Mouse (Mus musculus) myocyte (in vitro differentiated cells): ENCODE results near the gene Hoga1. TPM values are rescaled to one million over a fixed set of nuclear protein-coding genes. Genes with fewer than 3 reads are reported as not detected.
A peak's percentile ranks its signal among the peaks of the same experiment; 100 is the strongest.

Source experiments
- H3K27me3 ChIP-seq: one replicate; pipeline ENCODE4 v1.6.1; 2011; ENCODE audit not compliant: control insufficient read depth, insufficient read depth, insufficient read length
- H3K36me3 ChIP-seq: one replicate; pipeline ENCODE4 v1.6.1; 2011; ENCODE audit not compliant: control insufficient read depth, insufficient read depth
- H3K4me2 ChIP-seq: one replicate; pipeline ENCODE4 v1.6.1; 2011; ENCODE audit warnings: low read depth, control low read depth
- H3K4me3 ChIP-seq: one replicate; pipeline ENCODE4 v1.5.1; 2011; ENCODE audit warnings: mild to moderate bottlenecking, control low read depth, moderate library complexity
- H3K79me2 ChIP-seq: one replicate; pipeline ENCODE4 v1.6.1; 2011; ENCODE audit not compliant: control insufficient read depth, insufficient read depth
- H3ac ChIP-seq: one replicate; pipeline ENCODE4 v1.6.1; 2011; ENCODE audit not compliant: control insufficient read depth, insufficient read length
- CEBPB ChIP-seq: IDR thresholded peaks from 2 replicates; pipeline ENCODE4 v1.6.1; 2011; ENCODE audit warnings: mild to moderate bottlenecking, moderate library complexity; ENCODE audit not compliant: poor library complexity, insufficient read depth, severe bottlenecking
- E2F4 ChIP-seq: IDR thresholded peaks from one replicate; pipeline ENCODE4 v1.6.1; 2011; ENCODE audit warnings: mild to moderate bottlenecking, control low read depth, moderate library complexity; ENCODE audit not compliant: insufficient read depth
- MAX ChIP-seq: IDR thresholded peaks from one replicate; pipeline ENCODE4 v1.6.1; 2011; ENCODE audit warnings: low read depth, mild to moderate bottlenecking, control low read depth
- MYOD1 ChIP-seq, 3 experiments: IDR thresholded peaks; one replicate each; pipeline ENCODE4 v1.6.1; 2011; ENCODE audit warnings: control low read depth in 2 of 3, low read depth in 2 of 3, mild to moderate bottlenecking in 2 of 3, moderate library complexity in 1 of 3; ENCODE audit not compliant: insufficient read length in 2 of 3, control insufficient read depth in 1 of 3
- MYOG ChIP-seq, 3 experiments: IDR thresholded peaks; one replicate each; pipeline ENCODE4 v1.6.1; 2011; ENCODE audit warnings: control low read depth in 2 of 3, low read depth in 2 of 3, mild to moderate bottlenecking in 2 of 3; ENCODE audit not compliant: insufficient read length in 2 of 3, control insufficient read depth in 1 of 3, insufficient read depth in 1 of 3
- POLR2A ChIP-seq: IDR thresholded peaks from one replicate; pipeline ENCODE4 v1.6.1; 2011; ENCODE audit warnings: low read depth, mild to moderate bottlenecking, control low read depth, moderate library complexity; ENCODE audit not compliant: insufficient read length
- POLR2AphosphoS2 ChIP-seq: IDR thresholded peaks from one replicate; pipeline ENCODE4 v1.6.1; 2011; ENCODE audit warnings: low read depth, control low read depth; ENCODE audit not compliant: insufficient read length
- REST ChIP-seq: IDR thresholded peaks from one replicate; pipeline ENCODE4 v1.6.1; 2011; ENCODE audit warnings: mild to moderate bottlenecking, control low read depth, moderate library complexity; ENCODE audit not compliant: insufficient read depth, insufficient read length
- SRF ChIP-seq: IDR thresholded peaks from one replicate; pipeline ENCODE4 v1.6.1; 2011; ENCODE audit warnings: low read depth; ENCODE audit not compliant: control insufficient read depth, insufficient read length
- TCF12 ChIP-seq: IDR thresholded peaks from one replicate; pipeline ENCODE4 v1.6.1; 2011; ENCODE audit warnings: mild to moderate bottlenecking, control low read depth; ENCODE audit not compliant: poor library complexity, insufficient read depth, severe bottlenecking
- TCF3 ChIP-seq: IDR thresholded peaks from one replicate; pipeline ENCODE4 v1.6.1; 2011; ENCODE audit warnings: low read depth, control low read depth; ENCODE audit not compliant: insufficient read length
- USF1 ChIP-seq: IDR thresholded peaks from one replicate; pipeline ENCODE4 v1.6.1; 2011; ENCODE audit warnings: low read depth, mild to moderate bottlenecking, control low read depth, moderate library complexity
- polyA plus RNA-seq: library from polyadenylated mRNA; unstranded; fragments of >200 nt; fragmentation: generic; extraction: Trizol; gene quantifications from one replicate; pipeline ENCODE4 v1.2.1, GENCODE M21; 2012; ENCODE audit warnings: missing spikeins

Gene Hoga1
- polyA plus RNA-seq, 1 experiment: 2.4 TPM

DNA sequence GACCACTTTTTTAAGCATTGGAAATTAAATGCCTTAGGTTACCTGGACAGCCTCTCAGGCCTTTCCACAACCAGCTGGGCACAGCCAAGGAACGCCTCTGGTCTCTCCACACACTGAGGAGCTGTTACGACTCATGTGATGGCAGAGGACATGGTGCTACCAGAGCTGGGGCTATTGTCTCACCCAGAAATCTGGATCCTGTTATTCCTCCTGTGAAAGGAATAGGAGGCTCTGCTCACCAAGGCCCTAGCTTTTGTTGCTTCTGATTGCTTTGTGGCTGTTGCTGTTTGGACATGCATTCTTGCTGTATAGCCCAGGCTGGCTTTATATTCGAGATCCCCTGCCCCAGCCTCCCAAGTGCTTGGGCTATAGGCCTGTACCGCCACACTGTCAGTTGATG, 29.2 kb upstream of the Hoga1 start:
- H3K27me3 ChIP-seq: no peaks in the 10 kb centered on the region
- H3K36me3 ChIP-seq: no peaks in the 10 kb centered on the region
- H3K79me2 ChIP-seq: peaks cover 63% of the 10 kb centered on the region
- no peak for TF ChIP-seq CEBPB
- H3ac ChIP-seq: no peak overlapping the region
- H3K4me2 ChIP-seq: peak overlapping the region; percentile 98
- H3K4me3 ChIP-seq: peak overlapping the region; percentile 26

DNA sequence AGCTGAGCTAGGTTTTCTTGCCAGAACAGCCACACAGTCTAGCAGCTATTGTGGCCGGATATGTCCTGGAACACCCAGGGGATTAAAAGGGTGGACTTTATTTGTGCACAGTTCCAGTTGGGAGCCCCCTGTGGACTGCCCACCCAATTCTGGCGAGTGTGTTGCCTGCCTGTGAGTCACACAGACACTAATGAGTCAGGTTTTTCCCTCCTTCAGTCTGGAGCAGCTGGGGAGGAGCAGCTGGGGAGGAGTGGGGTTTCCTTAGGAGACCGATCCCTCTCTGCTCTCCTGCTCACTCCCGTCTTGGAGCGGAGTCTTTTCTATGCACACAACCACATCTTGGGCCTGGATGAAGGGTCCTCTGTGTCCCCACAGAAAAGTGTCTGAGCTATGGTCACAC, 28.6 kb upstream of the Hoga1 start:
- Histone ChIP-seq H3K4me2 (peak overlapping the region; percentile 98), H3K4me3 (peak overlapping the region; percentile 26), H3ac (peak overlapping the region; percentile 6), H3K27me3 (no peaks in the 10 kb centered on the region), H3K36me3 (no peaks in the 10 kb centered on the region), H3K79me2 (peaks cover 63% of the 10 kb centered on the region)
- TF ChIP-seq MYOG (IDR thresholded peaks at IDR 0.05; ENCODE audit: control insufficient read depth in 1 of 3, insufficient read depth in 1 of 3, insufficient read length in 2 of 3, low read depth in 2 of 3) (peak; percentile 79 to 94 (median 91)), SRF (peak; percentile 29), REST (no peak), MYOD1 (IDR thresholded peaks at IDR 0.05; ENCODE audit: control insufficient read depth in 1 of 3, insufficient read length in 2 of 3, low read depth in 2 of 3) (peak; percentile 56 to 94 (median 89)), CEBPB (0 out of 2 replicates have a peak, but pooled peaks have one; percentile 8), MAX (no peak), USF1 (no peak), POLR2AphosphoS2 (peak; percentile 36), TCF3 (peak; percentile 69), POLR2A (peak; percentile 52), TCF12 (peak; percentile 90), E2F4 (no peak)

DNA sequence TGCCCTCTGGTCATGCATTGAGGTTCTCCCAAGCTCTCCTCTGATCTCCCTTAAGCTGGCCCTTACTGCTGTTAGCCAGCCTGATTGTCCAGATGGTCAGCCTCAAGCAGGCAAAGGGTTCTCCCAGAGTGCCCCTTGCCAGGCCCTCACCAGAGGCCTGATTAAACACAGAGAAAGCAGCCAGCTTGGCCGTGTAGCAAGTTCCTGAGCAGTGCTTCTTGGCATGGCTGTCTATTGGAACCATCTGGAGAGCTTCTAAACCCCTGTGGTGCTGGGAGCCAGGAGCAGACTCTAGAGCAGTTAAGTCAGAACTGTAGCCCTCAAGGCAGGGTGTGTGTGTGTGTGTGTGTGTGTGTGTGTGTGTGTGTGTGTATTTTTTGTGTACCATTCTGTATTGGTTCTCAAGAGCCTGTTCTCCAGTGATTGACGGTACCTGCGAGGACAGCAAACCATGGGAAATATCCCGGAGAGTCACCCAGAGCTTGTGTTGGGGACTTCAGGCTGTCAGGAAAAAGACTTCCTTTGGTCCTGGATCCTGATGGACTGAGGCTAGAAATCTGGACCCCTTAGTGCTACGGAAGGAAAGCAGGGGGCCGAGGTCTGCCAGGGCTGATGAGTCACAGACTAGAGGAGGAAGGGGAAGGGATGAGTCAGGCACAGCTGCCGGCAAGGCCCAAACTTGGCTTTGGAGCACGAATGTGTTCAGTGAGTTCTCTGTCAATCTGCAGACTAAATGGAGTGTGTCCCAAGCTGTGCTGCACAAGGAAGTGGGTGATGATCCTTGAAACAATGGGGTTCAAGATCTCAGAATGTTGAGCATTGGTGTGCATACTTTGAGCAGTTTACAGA, 27.8 kb upstream of the Hoga1 start:
- TF ChIP-seq E2F4 (no peak), USF1 (no peak), MAX (no peak), REST (no peak), TCF3 (peak; percentile 68), POLR2A (peak; percentile 44), TCF12 (peak; percentile 75), POLR2AphosphoS2 (peak; percentile 66), SRF (peak; percentile 89), MYOD1 (IDR thresholded peaks at IDR 0.05; ENCODE audit: control insufficient read depth in 1 of 3, insufficient read length in 2 of 3, low read depth in 2 of 3) (peak; percentile 46 to 97 (median 90)), MYOG (IDR thresholded peaks at IDR 0.05; ENCODE audit: control insufficient read depth in 1 of 3, insufficient read depth in 1 of 3, insufficient read length in 2 of 3, low read depth in 2 of 3) (peak; percentile 54 to 95 (median 84)), CEBPB (peak; percentile 8; the same call in 1 of the 2 replicates)
- peaks cover 70% of the 10 kb centered on the region for H3K79me2 ChIP-seq
- H3K4me3 ChIP-seq: peak overlapping the region; percentile 26
- H3K36me3 ChIP-seq: no peaks in the 10 kb centered on the region
- no peaks in the 10 kb centered on the region for H3K27me3 ChIP-seq
- peak overlapping the region; percentile 6 for H3ac ChIP-seq
- H3K4me2 ChIP-seq: peak overlapping the region; percentile 98

DNA sequence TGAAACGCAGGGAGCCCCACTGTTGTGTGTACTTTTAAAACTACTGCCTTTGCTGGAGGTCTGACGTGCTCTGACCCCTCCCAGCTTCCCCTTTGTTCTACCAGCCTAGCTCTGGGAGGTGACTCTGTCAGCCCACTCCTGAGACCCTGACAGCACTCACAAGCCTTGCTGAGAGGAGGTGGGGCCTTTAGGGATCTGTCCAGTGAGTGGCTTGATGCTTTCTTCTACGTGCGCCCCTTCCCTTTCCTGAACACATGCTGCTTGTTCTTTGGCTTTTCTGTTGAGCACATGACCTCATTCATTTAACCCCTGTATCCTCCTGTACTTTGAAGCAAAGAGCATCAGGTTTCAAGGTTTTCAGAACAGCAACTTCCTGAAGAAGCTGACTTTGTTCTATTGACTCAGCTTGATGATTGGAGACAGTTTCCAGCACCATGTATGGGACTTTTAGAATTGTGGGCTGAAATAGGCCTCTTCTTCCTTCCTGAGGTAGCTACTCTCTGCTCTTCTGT, 26.3 kb upstream of the Hoga1 start:
- no peak overlapping the region for H3ac ChIP-seq
- TF ChIP-seq MAX (no peak), USF1 (peak; percentile 58), REST (no peak)
- H3K4me3 ChIP-seq: peak overlapping the region; percentile 26

DNA sequence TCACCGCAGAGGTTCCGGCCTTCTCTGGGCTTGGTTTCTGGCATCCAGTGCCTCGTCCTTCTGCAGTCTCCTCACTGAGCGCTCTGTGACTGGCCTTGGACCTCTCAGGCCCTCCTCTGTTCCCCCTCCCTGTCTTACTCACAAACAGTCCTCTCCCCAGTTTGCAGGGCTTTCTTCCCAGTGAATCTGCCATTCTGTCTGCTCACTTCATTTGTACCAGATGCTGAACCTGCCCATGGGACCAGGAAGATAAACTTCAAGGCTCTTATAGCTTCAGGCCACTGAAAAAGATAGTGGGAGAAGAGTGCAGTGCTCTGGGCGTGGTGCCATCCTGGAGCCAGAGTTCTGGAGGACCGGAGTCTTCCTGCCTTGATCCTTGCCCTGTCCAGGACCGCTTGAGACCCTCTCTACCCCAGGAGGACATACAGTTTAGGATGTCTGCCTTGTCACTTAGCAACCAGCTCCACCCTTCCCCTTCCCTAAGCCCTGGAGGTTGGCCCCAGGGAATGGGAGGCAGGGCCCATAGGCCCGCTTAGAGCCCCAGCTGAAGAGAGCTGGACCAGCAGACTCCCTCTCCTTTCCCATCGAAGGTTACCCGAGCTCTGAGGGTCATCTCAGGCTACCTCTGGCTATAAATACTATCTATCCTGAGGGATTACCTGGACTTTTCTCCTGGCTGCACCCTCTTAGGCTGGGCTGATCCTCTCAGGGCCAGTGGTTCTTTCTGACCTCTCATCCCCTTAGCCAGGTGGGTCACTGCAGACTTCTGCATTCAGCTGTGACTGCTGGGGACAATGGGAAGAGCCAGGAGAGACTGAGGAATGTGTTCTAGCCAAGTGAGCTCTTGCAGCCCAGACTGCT, 23.5 kb upstream of the Hoga1 start:
- no peaks in the 10 kb centered on the region for H3K36me3 ChIP-seq
- peaks cover 85% of the 10 kb centered on the region for H3K79me2 ChIP-seq
- H3ac ChIP-seq: no peak overlapping the region
- H3K4me3 ChIP-seq: no peak overlapping the region
- H3K27me3 ChIP-seq: no peaks in the 10 kb centered on the region
- TF ChIP-seq POLR2AphosphoS2 (no peak), MYOG (IDR thresholded peaks at IDR 0.05; ENCODE audit: control insufficient read depth in 1 of 3, insufficient read depth in 1 of 3, insufficient read length in 2 of 3, low read depth in 2 of 3) (no peak), CEBPB (no peak), TCF3 (no peak), USF1 (no peak), REST (no peak), MAX (no peak), E2F4 (no peak), SRF (no peak), POLR2A (no peak), MYOD1 (IDR thresholded peaks at IDR 0.05; ENCODE audit: control insufficient read depth in 1 of 3, insufficient read length in 2 of 3, low read depth in 2 of 3) (no peak), TCF12 (no peak)
- H3K4me2 ChIP-seq: peak overlapping the region; percentile 42

More for the DNA sequence above, 26.3 kb upstream of the Hoga1 start:
- Histone ChIP-seq H3K4me2 (peak overlapping the region; percentile 98), H3K79me2 (peaks cover 75% of the 10 kb centered on the region), H3K27me3 (no peaks in the 10 kb centered on the region), H3K36me3 (no peaks in the 10 kb centered on the region)
